Mouse (Mus musculus) limb, embryonic 11.5 days (tissue): ENCODE measurements around the gene Bri3bp. TPM values are rescaled to one million over a fixed set of nuclear protein-coding genes. Genes with fewer than 3 reads are reported as not detected.

Experiments
- ATAC-seq: fragments of 200-750 bp; cut with Nextera tagmentation; 2 replicates; pipeline ENCODE4 v1.8.0; 2017; ENCODE audit warnings: low read depth; ENCODE audit not compliant: insufficient number of reproducible peaks, low FRiP score, low TSS enrichment
- DNase-seq: peaks from one replicate; pipeline ENCODE4 v3.0.0-alpha.2; 2015; ENCODE audit warnings: low spot score
- H3K27ac ChIP-seq: fragments of 300-500 bp; sonication (generic); replicated peaks from 2 replicates; pipeline ENCODE4 v1.5.1; 2014; ENCODE audit warnings: low read depth, mild to moderate bottlenecking, low read length
- H3K27me3 ChIP-seq: fragments of 300-500 bp; sonication (generic); 2 replicates; pipeline ENCODE4 v1.6.1; 2014; ENCODE audit warnings: mild to moderate bottlenecking, low read length, mixed read lengths; ENCODE audit not compliant: control insufficient read depth, insufficient read depth
- H3K36me3 ChIP-seq: fragments of 300-500 bp; sonication (generic); 2 replicates; pipeline ENCODE4 v1.6.1; 2014; ENCODE audit warnings: mild to moderate bottlenecking, low read length, moderate library complexity, mixed read lengths; ENCODE audit not compliant: control insufficient read depth, insufficient read depth
- H3K4me1 ChIP-seq: fragments of 300-500 bp; sonication (generic); 2 replicates; pipeline ENCODE4 v1.6.1; 2014; ENCODE audit warnings: low read length, mixed read lengths; ENCODE audit not compliant: control insufficient read depth, insufficient read depth
- H3K4me2 ChIP-seq: fragments of 300-500 bp; sonication (generic); 2 replicates; pipeline ENCODE4 v1.6.1; 2014; ENCODE audit warnings: low read depth, mild to moderate bottlenecking, moderate library complexity; ENCODE audit not compliant: severe bottlenecking
- H3K4me3 ChIP-seq: fragments of 300-500 bp; sonication (generic); 2 replicates; pipeline ENCODE4 v1.5.1; 2014; ENCODE audit warnings: low read depth, low read length
- H3K9ac ChIP-seq: fragments of 300-500 bp; sonication (generic); 2 replicates; pipeline ENCODE4 v1.6.1; 2014; ENCODE audit warnings: mild to moderate bottlenecking, low read length
- H3K9me3 ChIP-seq: fragments of 300-500 bp; sonication (generic); 2 replicates; pipeline ENCODE4 v1.6.1; 2016; ENCODE audit warnings: low read length; ENCODE audit not compliant: control insufficient read depth
- WGBS: fragments of 180-500 bp; shearing (Covaris S2); extraction: QIAGEN DNeasy Blood & Tissue Kit; methylation state at CpG from one replicate; pipeline ENCODE4 v1.1.7; 2014; 5-methylcytosine and 5-hydroxymethylcytosine counted together
- polyA plus RNA-seq: library from polyadenylated mRNA; unstranded; fragments of >200 nt; fragmentation: Nextera tagmentation; extraction: Ambion mirVana; gene quantifications from 2 replicates; pipeline ENCODE4 v1.2.1, GENCODE M21; 2014

The Bri3bp gene
- polyA plus RNA-seq, 1 experiment from 2014 or later: 39.3 TPM

DNA sequence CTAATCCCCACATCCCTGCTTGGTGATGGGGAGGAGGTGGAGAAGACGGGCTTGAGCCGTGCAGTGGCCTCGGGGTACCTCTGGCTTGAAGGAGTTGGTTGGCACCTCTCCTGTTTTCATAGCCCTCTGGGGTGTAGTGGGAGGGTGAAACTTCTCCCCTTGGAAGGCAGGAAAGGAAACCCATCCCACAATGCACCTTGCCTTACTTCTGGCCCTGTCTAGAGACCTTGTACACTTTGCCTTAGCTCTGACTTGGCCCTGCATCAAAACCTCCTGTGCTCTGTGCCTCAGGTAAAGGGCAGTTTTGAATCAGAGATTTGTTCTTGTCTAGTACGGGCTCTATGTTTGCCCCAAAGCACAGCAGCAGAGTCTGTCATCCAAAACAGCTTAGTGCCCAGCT, 29.3 kb downstream of the Bri3bp start:
- Histone ChIP-seq H3K27ac (no peak overlapping the region), H3K9me3 (no peaks in the 10 kb centered on the region), H3K4me1 (no peaks in the 10 kb centered on the region), H3K4me2 (no peak overlapping the region), H3K9ac (no peak overlapping the region), H3K36me3 (no peaks in the 10 kb centered on the region), H3K4me3 (no peak overlapping the region), H3K27me3 (no peaks in the 10 kb centered on the region)
- WGBS: 89% methylated on average over 4 of the region's 4 CpGs
- ATAC-seq (no peak), DNase-seq (no peak)

DNA sequence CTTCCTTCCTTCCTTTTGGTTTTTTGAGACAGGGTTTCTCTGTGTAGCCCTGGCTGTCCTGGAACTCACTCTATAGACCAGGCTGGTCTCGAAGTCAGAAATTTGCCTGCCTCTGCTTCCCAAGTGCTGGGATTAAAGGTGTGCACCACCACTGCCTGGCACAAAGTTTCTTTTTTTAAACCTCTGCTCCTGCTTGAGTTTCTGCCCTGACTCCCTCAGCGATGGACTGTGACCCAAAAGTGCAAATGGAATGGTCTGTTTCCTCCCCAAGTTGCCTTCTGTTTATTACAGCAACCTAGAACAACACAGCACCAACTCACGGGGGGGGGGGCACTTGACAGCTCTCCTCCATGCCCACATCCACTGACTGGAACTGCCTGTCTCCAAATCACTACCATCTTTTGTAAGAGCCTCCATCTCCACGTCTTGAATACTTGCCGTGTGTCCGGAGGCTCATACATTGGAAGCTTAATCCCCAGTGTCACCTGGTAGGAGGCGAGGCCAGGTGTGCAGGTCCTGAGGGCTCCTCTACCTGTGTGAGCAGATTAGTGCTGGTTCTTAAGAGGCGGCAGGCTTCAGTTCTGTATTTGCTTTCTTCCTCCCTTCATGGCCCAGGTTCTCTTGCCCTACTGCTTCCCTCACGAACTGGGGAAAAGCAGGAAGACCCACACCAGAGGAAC, 31.6 kb downstream of the Bri3bp start:
- WGBS: 82% methylated on average over 9 of the region's 9 CpGs
- no peak overlapping the region for H3K4me3 ChIP-seq

GRCm38 (mm10) chr5:125475030-125475429, 33.7 kb downstream of the Bri3bp start:
- H3K36me3 ChIP-seq: no peaks in the 10 kb centered on the region
- no peaks in the 10 kb centered on the region for H3K9me3 ChIP-seq
- 0 out of 2 replicates have a peak overlapping the region, but pooled peaks have one; percentile 9 for H3K9ac ChIP-seq
- peak overlapping the region; percentile 87 for H3K4me2 ChIP-seq
- DNase-seq (no peak), ATAC-seq (no peak)
- no peaks in the 10 kb centered on the region for H3K27me3 ChIP-seq
- H3K4me3 ChIP-seq: peak overlapping the region; percentile 79
- H3K4me1 ChIP-seq: peaks cover 21% of the 10 kb centered on the region
- 56% methylated on average over 12 of the region's 12 CpGs for WGBS
- no peak overlapping the region for H3K27ac ChIP-seq

More for the DNA sequence above, 31.6 kb downstream of the Bri3bp start:
- Histone ChIP-seq H3K9ac (no peak overlapping the region), H3K9me3 (no peaks in the 10 kb centered on the region), H3K27ac (no peak overlapping the region), H3K4me2 (no peak overlapping the region), H3K36me3 (no peaks in the 10 kb centered on the region), H3K4me1 (peaks cover 18% of the 10 kb centered on the region), H3K27me3 (no peaks in the 10 kb centered on the region)
- no peak for ATAC-seq
- DNase-seq: no peak

- H3K27ac ChIP-seq: no peak within 1 kb of the TSS
- peak within 1 kb of the TSS; percentile 71 for H3K9ac ChIP-seq
- ATAC-seq (peak; percentile 90), DNase-seq (peak; percentile 99)
- H3K36me3 ChIP-seq: no peaks in the 10 kb centered on the region
- WGBS: under 1% methylated on average over 60 of the region's 60 CpGs
- no peaks in the 10 kb centered on the region for H3K9me3 ChIP-seq
- no peaks in the 10 kb centered on the region for H3K27me3 ChIP-seq
- H3K4me3 ChIP-seq: peak within 1 kb of the TSS; percentile 79
- peak within 1 kb of the TSS; percentile 87 for H3K4me2 ChIP-seq
- H3K4me1 ChIP-seq: peaks cover 21% of the 10 kb centered on the region
Measured at GRCm38 (mm10) chr5:125475601-125476285, 34.4 kb downstream of the Bri3bp start, which contains the start of gene Aacs. Gene Aacs (plus strand): TSS chr5:125475814.

GRCm38 (mm10) chr5:125476286-125476625, 34.9 kb downstream of the Bri3bp start:
- no peaks in the 10 kb centered on the region for H3K36me3 ChIP-seq
- no peaks in the 10 kb centered on the region for H3K27me3 ChIP-seq
- H3K9me3 ChIP-seq: no peaks in the 10 kb centered on the region
- 12% methylated on average over 5 of the region's 5 CpGs for WGBS
- H3K4me2 ChIP-seq: peak overlapping the region; percentile 87
- H3K27ac ChIP-seq: no peak overlapping the region
- peak overlapping the region; percentile 71 for H3K9ac ChIP-seq
- ATAC-seq (no peak; the same call in 1 of the 2 replicates), DNase-seq (peak; percentile 28)
- H3K4me3 ChIP-seq: peak overlapping the region; percentile 79
- H3K4me1 ChIP-seq: peaks cover 21% of the 10 kb centered on the region

DNA sequence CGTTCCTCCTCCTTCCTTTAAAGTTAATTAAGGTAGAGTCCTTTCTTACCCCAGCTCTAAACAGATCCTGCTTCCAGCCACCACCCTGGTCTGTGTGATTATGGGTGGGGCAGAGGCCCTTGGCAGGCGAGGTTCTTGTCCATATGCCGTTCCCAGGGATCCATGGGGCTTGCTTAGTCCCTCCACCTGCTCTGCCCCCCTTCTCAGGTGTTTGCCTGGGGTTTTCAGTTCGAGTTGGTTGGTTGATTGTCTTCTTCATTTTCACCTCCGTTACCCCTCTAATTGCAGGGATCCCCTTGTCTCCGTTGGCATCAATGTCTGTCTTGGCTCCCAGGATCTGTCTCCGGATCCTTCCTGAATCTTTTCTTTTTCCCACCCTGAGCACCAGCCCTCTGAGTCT, 35.4 kb downstream of the Bri3bp start:
- H3K9me3 ChIP-seq: no peaks in the 10 kb centered on the region
- WGBS: 65% methylated on average over 7 of the region's 7 CpGs

GRCm38 (mm10) chr5:125477533-125477932, 36.2 kb downstream of the Bri3bp start:
- Histone ChIP-seq H3K4me2 (peak overlapping the region; percentile 24; the same call in 1 of the 2 replicates), H3K9ac (no peak overlapping the region), H3K4me3 (no peak overlapping the region), H3K4me1 (peaks cover 21% of the 10 kb centered on the region), H3K9me3 (no peaks in the 10 kb centered on the region), H3K36me3 (no peaks in the 10 kb centered on the region; the same call in 1 of the 2 replicates), H3K27me3 (no peaks in the 10 kb centered on the region), H3K27ac (no peak overlapping the region)
- WGBS: 22% methylated on average over 7 of the region's 7 CpGs
- peak; percentile 48 for DNase-seq
- ATAC-seq: no peak

More for the DNA sequence above, 35.4 kb downstream of the Bri3bp start:
- no peak overlapping the region; the same call in 1 of the 2 replicates for H3K9ac ChIP-seq
- no peaks in the 10 kb centered on the region for H3K27me3 ChIP-seq
- peaks cover 21% of the 10 kb centered on the region for H3K4me1 ChIP-seq
- no peaks in the 10 kb centered on the region; the same call in 1 of the 2 replicates for H3K36me3 ChIP-seq
- peak overlapping the region; percentile 87 for H3K4me2 ChIP-seq
- H3K4me3 ChIP-seq: peak overlapping the region; percentile 79
- DNase-seq (no peak), ATAC-seq (no peak)
- H3K27ac ChIP-seq: no peak overlapping the region

GRCm38 (mm10) chr5:125478037-125478436, 36.7 kb downstream of the Bri3bp start:
- Histone ChIP-seq H3K27ac (no peak overlapping the region), H3K9ac (no peak overlapping the region), H3K9me3 (no peaks in the 10 kb centered on the region), H3K4me2 (peak overlapping the region; percentile 24; the same call in 1 of the 2 replicates), H3K4me1 (peaks cover 21% of the 10 kb centered on the region), H3K27me3 (no peaks in the 10 kb centered on the region), H3K4me3 (no peak overlapping the region), H3K36me3 (no peaks in the 10 kb centered on the region; the same call in 1 of the 2 replicates)
- WGBS: 80% methylated on average over 7 of the region's 7 CpGs
- DNase-seq (no peak), ATAC-seq (no peak)
